Mouse (Mus musculus): ENCODE results near the gene Riok1. TPM values are rescaled to one million over a fixed set of nuclear protein-coding genes. Genes with fewer than 3 reads are reported as not detected.

The Riok1 gene
- total and polyA plus RNA-seq, 3 experiments, result 10.3 to 34.9 (median 25.2) TPM

DNA sequence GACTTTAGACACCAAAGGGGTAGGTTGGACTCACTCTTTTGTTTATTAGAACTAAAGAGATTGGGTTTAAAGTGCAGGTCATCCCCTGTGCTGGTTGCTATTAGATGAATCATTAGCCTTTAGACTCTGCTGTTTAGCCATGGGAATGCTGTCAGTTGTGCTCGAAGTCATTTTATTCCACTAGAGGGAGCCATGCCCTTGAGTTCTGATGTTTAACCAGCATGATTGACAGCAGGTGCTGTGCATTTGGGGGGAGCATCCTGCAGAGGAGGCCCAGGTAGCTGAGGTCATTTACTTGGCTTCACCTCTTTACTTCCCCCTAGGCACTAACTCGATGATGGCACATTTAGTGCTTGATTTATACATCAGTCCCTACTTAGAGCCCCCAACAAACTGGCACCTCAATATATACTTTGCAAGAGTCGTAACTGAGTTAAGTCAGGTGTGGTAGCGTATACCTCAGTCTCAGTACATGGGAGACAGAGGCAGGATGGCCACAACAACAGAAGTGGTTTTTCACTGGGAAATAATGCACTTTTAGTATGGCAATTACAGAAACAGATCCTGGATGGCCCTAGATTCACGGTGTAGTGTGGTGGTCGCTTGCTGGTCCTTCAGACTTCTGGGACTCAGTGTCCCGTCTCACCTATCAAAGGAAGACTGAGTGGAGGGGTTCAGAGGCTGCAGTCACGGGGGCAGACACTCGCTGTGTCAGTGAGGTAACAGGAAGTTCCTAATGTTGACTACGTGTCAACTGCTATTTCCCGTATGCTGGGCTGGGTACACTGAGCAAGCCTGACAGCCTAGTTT, 28.3 kb downstream of the Riok1 start:
- DNase-seq, result peak; percentile 49

DNA sequence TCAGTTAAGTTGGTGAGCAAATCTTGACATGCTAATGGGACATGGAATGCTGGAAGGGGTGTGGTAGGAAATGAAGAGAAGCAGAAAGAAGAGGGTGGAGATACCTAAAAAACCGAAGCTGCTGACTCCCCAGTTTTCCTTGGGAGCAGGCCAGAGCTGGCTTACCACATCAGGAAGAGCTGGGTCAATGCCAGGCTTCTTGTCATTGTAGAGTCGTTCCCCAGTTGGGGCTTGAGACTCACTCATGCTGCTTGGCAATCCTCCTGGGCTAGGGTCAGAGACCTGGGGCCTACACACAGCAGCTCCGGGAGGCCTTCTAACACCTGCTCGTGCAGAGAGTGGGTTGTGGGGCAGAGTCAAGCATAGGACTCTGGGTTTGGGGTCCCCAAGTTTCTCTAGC, 34.1 kb downstream of the Riok1 start:
- DNase-seq, result peak; percentile 65

GRCm38 (mm10) chr13:38073374-38074307, 36.8 kb downstream of the Riok1 start:
- no peak for DNase-seq

GRCm38 (mm10) chr13:38074404-38074803, 37.6 kb downstream of the Riok1 start:
- no peak for DNase-seq

- DNase-seq, result no peak
Observed at GRCm38 (mm10) chr13:38077113-38077512, 40.3 kb downstream of the Riok1 start.

DNA sequence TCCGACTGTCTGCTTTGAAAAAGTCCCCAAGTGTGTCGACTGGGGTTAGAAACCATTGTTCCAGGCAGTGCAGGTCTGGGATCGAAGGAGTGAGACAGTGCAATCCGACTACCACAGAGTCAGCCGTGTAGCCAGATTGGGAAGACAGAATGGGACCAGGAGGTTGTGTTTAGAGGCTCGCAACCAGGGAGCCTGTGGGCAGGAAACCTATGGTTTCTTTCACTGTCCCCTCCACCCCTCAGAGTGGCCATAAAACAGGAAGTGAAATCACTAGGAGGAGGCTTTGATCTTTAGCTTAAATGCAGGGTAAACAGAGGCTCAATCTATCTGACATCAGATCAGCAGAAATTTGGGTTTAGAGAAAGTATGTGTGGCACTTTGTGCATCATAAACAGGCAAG, 42.0 kb downstream of the Riok1 start:
- DNase-seq, result no peak

DNA sequence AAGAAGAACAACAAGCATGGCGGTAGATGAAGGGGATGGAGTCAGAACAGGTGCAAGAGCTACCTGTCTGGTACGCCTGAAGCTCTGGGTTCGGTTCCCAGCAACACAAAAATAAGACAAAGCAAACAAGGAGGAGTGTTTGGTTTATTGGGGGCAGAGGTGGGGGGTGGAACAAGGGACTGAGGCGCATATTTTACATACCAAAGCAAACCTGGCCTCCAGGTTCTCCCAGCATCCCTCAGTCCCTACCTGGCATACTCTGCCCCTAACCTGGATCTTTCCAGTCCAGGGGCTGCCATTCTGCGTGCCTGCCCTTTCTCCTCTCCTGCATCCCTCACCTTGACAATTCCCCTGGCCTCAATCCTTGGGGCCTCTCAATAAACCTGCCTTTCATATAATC, 42.6 kb downstream of the Riok1 start:
- no peak for DNase-seq

DNA sequence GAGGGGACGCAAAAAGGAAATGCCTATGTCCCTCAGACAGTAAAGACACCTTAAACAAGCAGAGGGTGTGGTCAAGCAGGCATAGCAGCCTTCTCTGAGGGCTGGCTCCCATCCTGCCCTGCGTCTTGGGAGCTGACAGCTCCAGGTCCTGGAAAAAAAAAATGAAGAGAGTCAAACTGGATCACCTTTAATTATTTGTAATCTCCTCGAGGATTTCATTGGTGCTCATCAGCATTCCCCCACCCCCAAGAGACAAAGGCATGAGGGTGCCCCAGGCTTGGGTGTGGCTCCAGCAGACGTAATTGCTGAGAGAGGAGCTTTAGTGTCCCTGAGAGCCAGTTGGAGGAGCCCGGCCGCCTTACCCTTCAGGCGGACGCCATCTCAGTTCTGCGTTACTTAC, 43.2 kb downstream of the Riok1 start:
- no peak for DNase-seq

DNA sequence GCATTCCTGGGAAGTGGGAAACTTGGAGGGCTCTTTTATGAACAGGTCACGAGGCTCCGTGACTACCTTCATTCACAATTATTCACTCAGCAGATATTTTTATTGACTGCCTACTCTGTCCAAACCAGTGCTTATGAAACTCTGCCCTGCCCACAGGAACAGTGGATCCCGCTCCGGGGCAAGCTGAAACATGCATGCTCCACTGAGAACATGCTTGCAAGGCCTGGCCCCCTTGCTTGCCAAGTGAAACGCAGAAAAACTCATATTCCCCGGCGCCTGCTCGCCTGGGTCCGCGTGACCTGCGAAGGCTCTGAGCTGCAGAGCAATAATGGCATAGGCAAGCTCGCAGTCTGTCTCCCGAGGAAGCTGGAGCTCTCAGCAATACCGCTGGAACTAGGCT, 43.9 kb downstream of the Riok1 start:
- DNase-seq, result no peak

DNA sequence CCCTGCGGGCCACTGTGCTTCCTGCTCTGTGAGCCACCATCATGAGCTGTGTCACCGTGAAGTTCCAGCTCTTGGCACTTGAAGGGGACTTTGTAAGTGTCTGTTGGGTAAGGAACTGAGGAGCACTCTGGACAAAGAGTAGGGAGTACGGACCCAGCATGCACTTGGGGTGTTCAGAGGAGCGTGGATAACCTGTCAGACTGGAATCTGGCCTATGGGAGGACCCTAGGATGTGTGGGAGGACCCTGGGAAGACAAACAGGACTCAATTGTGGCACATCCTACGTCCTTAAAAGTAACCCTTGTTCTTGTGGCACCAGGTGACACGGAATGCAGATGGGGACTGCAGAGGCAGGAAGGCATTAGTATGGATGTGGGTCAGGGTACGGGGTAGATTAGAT, 44.4 kb downstream of the Riok1 start:
- DNase-seq, result no peak

- no peak for DNase-seq
Observed at GRCm38 (mm10) chr13:38086711-38087110, 49.9 kb downstream of the Riok1 start.

- no peak for DNase-seq
Observed at GRCm38 (mm10) chr13:38088008-38088407, 51.2 kb downstream of the Riok1 start.

DNA sequence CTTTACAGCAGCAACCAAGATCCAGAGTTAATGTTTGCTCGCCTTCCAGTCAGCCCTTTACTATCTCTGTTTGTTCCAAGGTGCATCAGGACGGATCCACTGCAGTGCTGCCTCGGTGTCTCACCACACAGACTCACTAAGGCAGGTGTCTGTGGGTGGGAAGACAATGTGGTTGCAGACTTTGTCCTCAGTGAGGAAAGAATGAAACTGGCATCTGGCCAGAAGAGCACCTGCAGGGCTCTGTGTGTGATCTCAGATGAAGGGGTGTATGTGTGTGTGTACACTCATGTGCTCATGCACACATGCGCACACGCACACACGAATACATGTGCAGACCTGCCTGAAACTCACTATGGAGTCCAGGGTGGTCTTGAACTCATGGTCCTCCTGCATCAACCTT, 52.7 kb downstream of the Riok1 start:
- DNase-seq, result no peak

DNA sequence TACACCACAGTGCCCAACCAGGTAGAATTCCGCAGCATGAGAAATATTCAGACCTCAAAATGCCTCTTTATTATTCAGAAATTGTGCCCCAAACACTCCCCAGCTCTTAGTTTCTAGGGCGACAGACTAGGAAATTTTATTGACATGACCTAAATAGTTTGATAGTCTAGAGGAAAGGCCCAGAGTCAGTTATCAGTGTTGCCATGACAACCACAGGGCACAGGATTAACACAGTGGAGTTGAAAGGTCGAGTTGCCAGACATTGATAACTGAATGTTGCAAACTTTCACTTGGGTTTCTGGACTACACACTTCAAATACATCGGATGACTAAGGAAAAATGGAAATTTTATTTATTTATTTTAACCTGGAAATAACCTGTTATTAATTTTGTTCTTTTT, 53.1 kb downstream of the Riok1 start:
- DNase-seq, result no peak

- no peak for DNase-seq
Observed at GRCm38 (mm10) chr13:38096207-38096606, 59.4 kb downstream of the Riok1 start.

DNA sequence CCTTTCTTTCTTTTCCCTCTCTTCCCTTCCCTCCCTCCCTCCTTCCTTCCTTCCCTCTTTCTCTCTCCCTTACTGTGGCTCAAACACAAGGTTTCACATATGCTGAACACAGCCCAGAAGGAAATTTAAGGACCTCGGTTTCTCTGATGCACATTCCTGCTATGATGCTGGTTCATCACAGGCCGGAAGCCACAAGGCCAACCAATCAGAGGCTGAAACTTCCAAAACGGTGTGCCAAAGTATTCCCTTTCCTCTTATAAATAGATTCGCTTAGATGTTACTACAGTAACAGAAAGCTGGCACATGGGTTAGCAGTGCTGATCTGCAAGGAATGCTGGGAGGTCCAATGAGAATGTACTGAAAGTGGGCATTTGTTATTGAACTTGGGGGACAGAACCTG, 66.6 kb downstream of the Riok1 start:
- no peak for DNase-seq

- no peak for DNase-seq
Observed at GRCm38 (mm10) chr13:38104501-38104900, 67.7 kb downstream of the Riok1 start.

DNA sequence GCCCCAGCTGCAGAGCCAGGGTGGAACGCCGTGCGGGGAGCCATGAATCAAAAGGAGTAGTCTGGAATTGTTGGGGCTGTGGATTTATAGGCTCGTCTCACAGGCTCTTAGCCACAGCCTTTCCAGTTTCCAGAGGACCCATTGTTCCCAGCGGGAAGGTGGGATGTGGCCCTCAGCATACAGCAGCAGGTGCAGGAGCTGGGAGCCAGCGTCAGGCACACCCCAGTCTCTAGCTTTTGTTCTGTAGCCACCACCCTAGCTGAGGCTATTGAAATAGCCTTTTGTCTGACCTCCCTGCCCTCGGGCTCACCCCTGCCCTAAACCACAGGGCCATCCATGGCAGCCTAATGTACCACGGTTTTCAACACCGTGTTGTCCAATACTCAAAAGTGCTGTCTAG, 72.3 kb downstream of the Riok1 start:
- no peak for DNase-seq

Small RNAs within 50 kb of the gene (microRNA-seq; reads per million reads assigned to microRNA genes)
- gene Gm27387, result 0 reads per million in 2 experiments

Other genes with a start within 250 kb of the Riok1 start
- gene Ssr1, start 42.8 kb upstream of the Riok1 start, total RNA-seq (2021), result 100 to 1,000 TPM; 138 to 209 TPM
- gene Ssr1, start 42.8 kb upstream of the Riok1 start, polyA plus RNA-seq (2012; rRNA removed), result 3.9 and 5.6 TPM in 2 replicates
- 1 to 10 TPM; 2.7 to 4.2 TPM for gene Cage1, start 74 bp downstream of the Riok1 start, total RNA-seq (2021)
- 0.16 and 0.20 TPM in 2 replicates for gene Cage1, start 74 bp downstream of the Riok1 start, polyA plus RNA-seq (2012; rRNA removed)
- under 1 TPM; 0.59 to 0.75 TPM for gene Dsp, start 114.3 kb downstream of the Riok1 start, total RNA-seq (2021)
- gene Dsp, start 114.3 kb downstream of the Riok1 start, polyA plus RNA-seq (2012; rRNA removed), result 0.27 and 0.85 TPM in 2 replicates
- 10 to 100 TPM; 16.3 to 26.1 TPM for gene Snrnp48, start 167.9 kb downstream of the Riok1 start, total RNA-seq (2021)
- 16.7 and 21.0 TPM in 2 replicates for gene Snrnp48, start 167.9 kb downstream of the Riok1 start, polyA plus RNA-seq (2012; rRNA removed)